Mouse (Mus musculus) lung, embryonic 16.5 days (tissue): ENCODE data around the gene Glycam1. TPM values are rescaled to one million over a fixed set of nuclear protein-coding genes. Genes with fewer than 3 reads are reported as not detected.

Experiments used
- ATAC-seq: fragments of 200-750 bp; cut with Nextera tagmentation; 2 replicates; pipeline ENCODE4 v1.8.0; 2017; ENCODE audit warnings: low read depth, mild to moderate bottlenecking, moderate library complexity
- H3K27ac ChIP-seq: fragments of 300-500 bp; sonication (generic); 2 replicates; pipeline ENCODE4 v1.5.1; 2014; ENCODE audit warnings: mild to moderate bottlenecking, control low read depth, low read length
- H3K27me3 ChIP-seq: fragments of 300-500 bp; sonication (generic); 2 replicates; pipeline ENCODE4 v1.6.1; 2014; ENCODE audit warnings: low read depth, low read length, mixed read lengths; ENCODE audit not compliant: control insufficient read depth, insufficient read depth
- H3K36me3 ChIP-seq: fragments of 300-500 bp; sonication (generic); 2 replicates; pipeline ENCODE4 v1.6.1; 2014; ENCODE audit warnings: low read length; ENCODE audit not compliant: control insufficient read depth, insufficient read depth
- H3K4me1 ChIP-seq: fragments of 300-500 bp; sonication (generic); replicated peaks from 2 replicates; pipeline ENCODE4 v1.6.1; 2014; ENCODE audit warnings: low read length, mixed read lengths; ENCODE audit not compliant: control insufficient read depth, insufficient read depth
- H3K4me2 ChIP-seq: fragments of 300-500 bp; sonication (generic); 2 replicates; pipeline ENCODE4 v1.6.1; 2014; ENCODE audit warnings: low read depth, low read length, control low read depth
- H3K4me3 ChIP-seq: fragments of 300-500 bp; sonication (generic); 2 replicates; pipeline ENCODE4 v1.5.1; 2014; ENCODE audit warnings: mild to moderate bottlenecking, low read length, control low read depth
- H3K9ac ChIP-seq: fragments of 300-500 bp; sonication (generic); 2 replicates; pipeline ENCODE4 v1.6.1; 2014; ENCODE audit warnings: low read length, control low read depth
- H3K9me3 ChIP-seq: fragments of 300-500 bp; sonication (generic); 2 replicates; pipeline ENCODE4 v1.6.1; 2016; ENCODE audit warnings: low read length; ENCODE audit not compliant: control insufficient read depth
- WGBS: fragments of 180-500 bp; shearing (Covaris S2); extraction: QIAGEN DNeasy Blood & Tissue Kit; methylation state at CpG from one replicate; pipeline ENCODE4 v1.1.7; 2014; 5-methylcytosine and 5-hydroxymethylcytosine counted together
- polyA plus RNA-seq: library from polyadenylated mRNA; unstranded; fragments of >200 nt; fragmentation: Nextera tagmentation; extraction: Ambion mirVana; gene quantifications from 2 replicates; pipeline ENCODE4 v1.2.1, GENCODE M21; 2015

The Glycam1 gene
- polyA plus RNA-seq, 1 experiment from 2014 or later = not detected

DNA sequence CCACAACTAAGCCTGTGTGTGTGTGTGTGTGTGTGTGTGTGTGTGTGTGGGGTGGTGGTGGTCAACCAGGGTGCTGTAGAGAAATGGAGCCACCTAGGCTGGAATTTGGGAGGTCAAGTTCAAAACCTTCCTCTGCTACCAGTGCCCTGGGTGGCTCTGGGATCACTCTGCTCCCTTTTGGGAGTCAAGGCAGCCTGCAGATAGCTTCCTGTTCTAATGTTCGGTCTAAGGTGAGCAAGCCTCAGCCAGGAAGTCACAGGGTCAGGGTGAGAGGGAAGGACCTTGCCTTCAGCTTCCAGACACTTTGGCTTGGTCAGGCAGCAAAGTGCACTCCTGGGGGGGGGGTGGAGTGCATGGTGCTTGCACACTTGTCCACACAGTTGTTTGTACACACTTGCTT is 24.2 kb downstream of the Glycam1 start:
- 53% methylated on average over 1 of the region's 1 CpGs for WGBS
- Histone ChIP-seq H3K4me3 (no peak overlapping the region), H3K4me2 (no peak overlapping the region), H3K27ac (no peak overlapping the region), H3K4me1 (peaks cover 10% of the 10 kb centered on the region), H3K9ac (no peak overlapping the region), H3K27me3 (peaks cover 22% of the 10 kb centered on the region), H3K9me3 (no peaks in the 10 kb centered on the region), H3K36me3 (no peaks in the 10 kb centered on the region)
- ATAC-seq = no peak

DNA sequence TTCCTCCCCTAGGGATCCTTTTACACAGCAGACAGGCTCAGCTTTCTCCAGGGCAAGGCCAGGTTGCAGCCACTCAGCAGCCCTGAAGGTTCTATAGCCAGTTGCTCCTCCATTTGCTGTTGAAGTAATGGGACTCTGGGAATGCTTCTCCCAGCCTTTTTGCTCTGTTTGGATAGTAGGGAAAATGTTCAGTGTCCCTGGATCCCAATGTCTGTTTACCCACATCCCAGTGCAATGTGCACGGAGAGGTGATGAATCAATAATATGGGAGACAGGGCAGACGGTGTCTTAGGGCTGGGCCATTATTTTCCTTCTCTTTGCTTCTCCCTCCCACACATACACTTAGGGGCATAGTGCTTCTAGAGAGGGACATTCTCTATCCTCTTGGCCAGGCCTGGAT is 25.6 kb downstream of the Glycam1 start:
- Histone ChIP-seq H3K4me2 (no peak overlapping the region), H3K9ac (no peak overlapping the region), H3K4me3 (no peak overlapping the region), H3K27ac (no peak overlapping the region), H3K27me3 (peaks cover 26% of the 10 kb centered on the region), H3K4me1 (peaks cover 10% of the 10 kb centered on the region), H3K36me3 (no peaks in the 10 kb centered on the region), H3K9me3 (no peaks in the 10 kb centered on the region)
- no peak for ATAC-seq
- WGBS = 31% methylated on average over 2 of the region's 2 CpGs

DNA sequence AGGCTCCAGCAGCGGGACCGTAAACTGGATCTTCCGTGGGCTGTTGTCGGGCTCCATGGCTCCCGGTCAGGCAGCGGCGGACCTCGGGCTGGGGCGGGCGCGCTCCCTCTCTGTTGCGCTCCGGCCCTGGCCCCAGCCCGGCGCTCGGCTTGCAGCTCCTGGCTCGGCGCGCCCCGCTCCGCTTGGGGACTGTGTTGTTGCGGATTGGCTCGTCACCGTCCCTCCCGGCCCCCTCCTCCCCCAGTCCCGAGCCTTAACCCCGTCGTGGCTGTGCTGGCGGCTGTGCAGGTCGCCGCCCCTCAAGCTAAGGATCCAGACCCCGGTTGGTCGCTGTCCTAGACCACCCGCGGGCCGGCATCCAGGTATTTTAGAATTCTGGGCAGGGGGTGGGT is 27.1 kb downstream of the Glycam1 start, which contains the start of gene Ppp1r1a:
Gene Ppp1r1a (minus strand): TSS at position 182 of the 392 bp plus-strand sequence.
- ATAC-seq = peak; percentile 86
- H3K36me3 ChIP-seq = no peaks in the 10 kb centered on the region
- H3K27ac ChIP-seq = no peak within 1 kb of the TSS

DNA sequence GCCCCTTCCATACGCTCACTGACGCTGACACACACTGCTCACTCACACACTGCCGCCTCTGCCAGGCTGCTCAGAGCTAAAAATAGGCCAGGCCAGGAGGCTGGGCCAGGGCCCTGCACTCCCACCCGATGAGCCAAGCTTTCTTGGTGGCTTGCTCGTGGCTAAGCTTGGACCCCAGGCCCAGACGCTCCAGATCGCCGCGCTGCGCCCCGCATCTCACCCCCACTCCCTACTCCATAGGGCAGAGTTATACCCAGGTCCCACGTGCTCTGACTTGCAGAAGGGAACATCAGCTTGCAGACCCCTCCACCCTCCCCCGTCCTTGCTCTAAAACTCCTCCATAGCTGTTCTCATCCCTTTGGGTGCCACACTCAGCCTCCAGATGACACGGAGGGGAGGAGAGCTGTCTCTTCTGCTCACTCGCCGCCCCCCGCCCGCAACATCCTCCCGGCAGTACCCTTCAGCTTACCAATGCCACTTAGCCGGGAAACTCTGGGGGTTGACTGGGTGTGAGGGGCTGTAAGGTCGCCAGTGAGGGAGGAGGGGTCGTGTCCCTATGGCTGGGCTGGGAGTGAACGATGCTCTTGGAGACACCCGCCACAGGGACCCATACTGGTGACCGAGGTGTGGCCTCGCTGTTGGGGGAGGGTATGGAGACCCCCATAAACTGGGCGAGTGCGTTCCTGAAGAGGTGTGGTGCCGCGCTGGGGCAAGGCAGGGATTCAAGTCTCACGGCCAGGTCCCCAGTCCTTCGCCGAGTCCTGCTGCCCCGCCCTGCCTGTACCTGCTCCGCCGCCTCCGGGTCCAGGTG is 27.7 kb downstream of the Glycam1 start:
- Histone ChIP-seq H3K36me3 (no peaks in the 10 kb centered on the region), H3K9ac (peak overlapping the region; percentile 67), H3K4me1 (peaks cover 10% of the 10 kb centered on the region), H3K9me3 (no peaks in the 10 kb centered on the region), H3K27ac (no peak overlapping the region), H3K4me2 (peak overlapping the region; percentile 95), H3K4me3 (peak overlapping the region; percentile 67), H3K27me3 (peaks cover 26% of the 10 kb centered on the region)
- WGBS = 2% methylated on average over 35 of the region's 37 CpGs
- peak; percentile 62 for ATAC-seq

More for the DNA sequence above, 27.1 kb downstream of the Glycam1 start, which contains the start of gene Ppp1r1a:
- Histone ChIP-seq H3K4me1 (peaks cover 10% of the 10 kb centered on the region), H3K4me2 (peak within 1 kb of the TSS; percentile 95), H3K4me3 (peak within 1 kb of the TSS; percentile 67), H3K9ac (peak within 1 kb of the TSS; percentile 67), H3K27me3 (peaks cover 26% of the 10 kb centered on the region), H3K9me3 (no peaks in the 10 kb centered on the region)
- WGBS = under 1% methylated on average over 36 of the region's 36 CpGs

DNA sequence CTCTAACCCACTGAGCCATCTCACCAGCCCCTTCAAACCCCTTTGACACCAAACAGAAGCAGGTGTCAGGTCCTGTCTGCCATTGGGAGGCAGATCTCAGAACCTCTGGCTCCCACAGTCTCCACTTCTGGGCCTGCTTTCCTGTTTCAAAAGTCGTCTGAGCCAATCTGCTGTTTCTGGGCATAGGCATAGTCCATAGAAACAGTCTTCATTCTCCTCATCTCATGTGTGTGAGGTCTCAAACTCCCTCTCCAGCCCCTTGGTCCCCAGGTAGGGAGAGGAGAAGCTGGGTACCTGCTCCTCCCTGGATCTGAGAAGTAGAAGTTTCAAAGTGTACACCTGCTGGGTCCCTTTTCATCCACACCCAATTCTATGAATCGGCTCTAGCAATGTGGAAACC is 28.4 kb downstream of the Glycam1 start:
- no peak for ATAC-seq
- Histone ChIP-seq H3K9ac (no peak overlapping the region), H3K27me3 (peaks cover 26% of the 10 kb centered on the region), H3K4me3 (no peak overlapping the region; the same call in 1 of the 2 replicates), H3K27ac (no peak overlapping the region), H3K9me3 (no peaks in the 10 kb centered on the region), H3K4me2 (peak overlapping the region; percentile 95), H3K36me3 (no peaks in the 10 kb centered on the region), H3K4me1 (peaks cover 10% of the 10 kb centered on the region)
- WGBS = 23% methylated on average over 2 of the region's 2 CpGs

DNA sequence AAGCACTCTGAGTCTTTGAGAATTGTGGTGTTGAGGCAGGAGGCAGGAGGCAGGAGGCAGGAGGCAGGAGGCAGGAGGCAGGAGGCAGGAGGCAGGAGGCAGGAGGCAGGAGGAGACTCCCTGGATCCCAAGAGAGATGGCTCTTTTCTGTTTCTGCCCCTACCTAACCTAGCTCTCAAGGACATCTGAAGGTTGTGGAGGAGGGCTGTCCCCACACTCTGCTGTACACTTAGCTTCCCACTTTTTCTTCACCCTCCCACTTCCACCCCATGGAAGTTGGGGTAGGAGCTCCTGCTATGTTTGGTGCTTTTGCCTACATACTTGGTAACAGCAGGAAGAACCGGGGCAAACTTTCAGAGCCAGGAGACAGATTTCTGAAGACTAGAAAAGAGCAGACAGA is 29.1 kb downstream of the Glycam1 start:
- Histone ChIP-seq H3K36me3 (no peaks in the 10 kb centered on the region), H3K9me3 (no peaks in the 10 kb centered on the region), H3K9ac (no peak overlapping the region), H3K27ac (no peak overlapping the region), H3K4me3 (no peak overlapping the region), H3K4me2 (no peak overlapping the region), H3K27me3 (peaks cover 26% of the 10 kb centered on the region), H3K4me1 (peaks cover 10% of the 10 kb centered on the region)
- no peak for ATAC-seq
- WGBS = 57% methylated on average over 1 of the region's 1 CpGs

DNA sequence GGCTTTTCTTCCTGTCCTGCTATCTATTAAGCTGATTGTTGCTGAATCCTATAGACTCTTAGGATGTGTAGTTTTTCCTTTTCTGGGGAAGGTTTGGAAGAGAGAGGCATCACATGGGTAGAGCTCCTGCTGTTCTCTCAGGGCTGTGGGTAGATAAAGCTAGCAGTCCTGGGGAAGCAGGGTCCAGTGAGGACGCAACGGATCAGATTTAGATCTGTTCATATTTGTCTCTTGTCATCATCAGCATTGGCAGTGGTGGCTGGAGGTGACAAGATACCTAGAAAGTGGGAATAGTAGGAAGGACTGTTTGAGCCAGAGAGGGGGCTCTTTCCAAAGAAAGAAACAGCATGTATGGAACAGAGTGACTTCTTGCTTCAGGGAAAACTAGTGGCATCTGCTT is 29.9 kb downstream of the Glycam1 start:
- no peak overlapping the region for H3K9ac ChIP-seq
- 81% methylated on average over 2 of the region's 2 CpGs for WGBS
- H3K36me3 ChIP-seq = no peaks in the 10 kb centered on the region
- no peaks in the 10 kb centered on the region for H3K9me3 ChIP-seq
- no peak overlapping the region for H3K4me3 ChIP-seq
- H3K27me3 ChIP-seq = peaks cover 26% of the 10 kb centered on the region
- H3K4me2 ChIP-seq = no peak overlapping the region
- ATAC-seq = no peak
- no peak overlapping the region for H3K27ac ChIP-seq
- peaks cover 10% of the 10 kb centered on the region for H3K4me1 ChIP-seq

DNA sequence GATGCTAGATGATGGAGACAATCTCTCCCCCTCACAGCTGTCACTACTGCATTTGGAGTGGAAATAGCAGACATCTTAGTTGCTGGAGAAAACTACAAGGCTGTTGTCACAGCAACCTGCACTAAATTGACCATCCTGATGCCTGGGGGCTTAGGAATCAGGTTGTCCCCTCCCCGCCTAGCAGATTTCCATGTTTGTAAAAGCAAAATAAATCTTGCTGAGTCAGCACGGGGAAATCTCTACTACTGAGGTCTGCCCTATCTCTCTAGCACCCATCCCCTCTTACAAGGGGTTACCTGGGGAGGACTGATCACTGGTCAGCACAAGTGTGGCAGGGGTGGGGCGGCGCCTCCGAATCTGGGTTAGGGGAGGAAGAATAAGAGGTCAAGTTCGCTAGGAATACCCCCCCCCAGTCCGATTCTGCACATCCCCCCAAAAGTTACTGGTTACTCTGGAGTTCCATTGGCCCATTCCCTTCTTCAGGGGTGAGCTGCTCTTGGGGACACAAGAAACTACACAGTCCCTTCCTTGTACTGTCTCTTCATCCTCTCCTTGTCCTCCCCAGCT is 30.7 kb downstream of the Glycam1 start:
- no peaks in the 10 kb centered on the region for H3K36me3 ChIP-seq
- 77% methylated on average over 7 of the region's 7 CpGs for WGBS
- no peak for ATAC-seq
- no peak overlapping the region for H3K27ac ChIP-seq
- H3K9me3 ChIP-seq = no peaks in the 10 kb centered on the region
- H3K9ac ChIP-seq = no peak overlapping the region
- H3K27me3 ChIP-seq = peaks cover 23% of the 10 kb centered on the region
- no peak overlapping the region for H3K4me2 ChIP-seq
- H3K4me3 ChIP-seq = no peak overlapping the region
- H3K4me1 ChIP-seq = peaks cover 10% of the 10 kb centered on the region

DNA sequence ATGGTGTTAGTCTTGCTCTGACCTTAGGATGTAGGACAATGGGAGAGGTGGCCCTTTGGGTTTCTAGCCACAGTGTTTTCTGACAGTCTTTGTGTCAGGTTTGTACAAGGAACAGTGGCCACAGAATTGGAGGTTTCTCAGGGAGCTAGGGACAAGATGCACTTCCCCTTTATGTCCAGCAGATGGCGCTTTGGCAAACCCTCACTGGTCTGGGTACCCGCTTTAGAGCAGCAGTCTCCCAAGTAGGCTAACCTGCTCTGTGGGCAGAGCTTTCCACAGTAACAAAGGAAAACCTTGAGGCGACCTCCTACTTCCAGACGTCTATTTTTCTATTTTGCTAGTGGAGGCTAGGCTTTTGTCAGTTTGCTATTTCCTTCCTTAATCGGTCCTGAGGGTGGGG is 34.5 kb downstream of the Glycam1 start:
- H3K27ac ChIP-seq = no peak overlapping the region
- H3K9ac ChIP-seq = no peak overlapping the region
- H3K9me3 ChIP-seq = no peaks in the 10 kb centered on the region
- no peak overlapping the region for H3K4me3 ChIP-seq
- 4% methylated on average over 5 of the region's 5 CpGs for WGBS
- ATAC-seq = peak; percentile 76
- H3K27me3 ChIP-seq = peaks cover 1% of the 10 kb centered on the region; the same call in 1 of the 2 replicates
- H3K36me3 ChIP-seq = no peaks in the 10 kb centered on the region
- H3K4me1 ChIP-seq = no peaks in the 10 kb centered on the region
- no peak overlapping the region for H3K4me2 ChIP-seq
